Mouse (Mus musculus) C2C12 (cell line): ENCODE data around the gene Mink1.

Experiments
- CEBPB ChIP-seq: IDR thresholded peaks from one replicate; pipeline ENCODE4 v1.6.1; 2011; ENCODE audit warnings: low read depth, mild to moderate bottlenecking, control low read depth, moderate library complexity
- CTCF ChIP-seq: IDR thresholded peaks from one replicate; pipeline ENCODE4 v1.5.1; 2011; ENCODE audit not compliant: control insufficient read depth, insufficient read depth, insufficient read length
- FOSL1 ChIP-seq: IDR thresholded peaks from one replicate; pipeline ENCODE4 v1.8.0; 2011; ENCODE audit warnings: mild to moderate bottlenecking, low read length; ENCODE audit not compliant: poor library complexity, insufficient read depth, severe bottlenecking
- MAX ChIP-seq: IDR thresholded peaks from one replicate; pipeline ENCODE4 v1.6.1; 2011; ENCODE audit warnings: mild to moderate bottlenecking, control low read depth
- MYOD1 ChIP-seq: IDR thresholded peaks from one replicate; pipeline ENCODE4 v1.6.1; 2011; ENCODE audit warnings: low read depth; ENCODE audit not compliant: control insufficient read depth, insufficient read length
- MYOG ChIP-seq: IDR thresholded peaks from one replicate; pipeline ENCODE4 v1.6.1; 2011; ENCODE audit not compliant: control insufficient read depth, insufficient read length; ENCODE audit errors: extremely low read depth
- USF1 ChIP-seq: IDR thresholded peaks from one replicate; pipeline ENCODE4 v1.6.1; 2011; ENCODE audit warnings: low read depth, mild to moderate bottlenecking, control low read depth, moderate library complexity

- no peak for TF ChIP-seq CTCF
- no peak for TF ChIP-seq MAX
- no peak for TF ChIP-seq MYOG
- no peak for TF ChIP-seq MYOD1
- no peak for TF ChIP-seq CEBPB
- TF ChIP-seq USF1: no peak
- TF ChIP-seq FOSL1: no peak
These were observed 46.3 kb upstream of the Mink1 start for GRCm38 (mm10) chr11:70516352-70516751.
